Mouse (Mus musculus): ENCODE results near the gene Fam114a1.
A peak's percentile ranks its signal among the peaks of the same experiment; 100 is the strongest.

The Fam114a1 gene

DNA sequence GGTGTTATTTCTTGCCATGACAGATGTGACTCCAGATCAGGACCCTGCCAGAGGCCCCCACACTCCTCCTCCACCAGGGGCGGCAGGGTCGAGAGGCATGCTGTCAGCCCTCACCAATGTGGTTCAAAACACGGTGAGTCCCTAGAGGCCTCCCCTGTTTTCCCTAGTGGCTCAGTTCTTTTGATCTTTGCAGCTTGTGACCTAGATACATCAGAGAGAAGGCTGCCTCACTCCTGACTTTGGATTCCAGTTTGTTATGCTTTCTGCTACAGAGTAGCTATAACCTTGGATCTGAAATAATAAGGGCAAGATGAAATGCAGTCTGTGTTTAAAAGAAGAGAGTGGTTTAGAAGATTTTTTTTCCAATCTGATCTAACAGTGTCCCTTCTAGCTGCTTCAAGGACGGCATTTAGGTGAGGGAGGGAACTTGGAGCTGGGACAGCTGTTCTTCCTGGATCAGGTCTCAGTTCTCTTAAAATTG lies 36.2 kb downstream of the Fam114a1 start:
- peak; percentile 81 for DNase-seq

DNA sequence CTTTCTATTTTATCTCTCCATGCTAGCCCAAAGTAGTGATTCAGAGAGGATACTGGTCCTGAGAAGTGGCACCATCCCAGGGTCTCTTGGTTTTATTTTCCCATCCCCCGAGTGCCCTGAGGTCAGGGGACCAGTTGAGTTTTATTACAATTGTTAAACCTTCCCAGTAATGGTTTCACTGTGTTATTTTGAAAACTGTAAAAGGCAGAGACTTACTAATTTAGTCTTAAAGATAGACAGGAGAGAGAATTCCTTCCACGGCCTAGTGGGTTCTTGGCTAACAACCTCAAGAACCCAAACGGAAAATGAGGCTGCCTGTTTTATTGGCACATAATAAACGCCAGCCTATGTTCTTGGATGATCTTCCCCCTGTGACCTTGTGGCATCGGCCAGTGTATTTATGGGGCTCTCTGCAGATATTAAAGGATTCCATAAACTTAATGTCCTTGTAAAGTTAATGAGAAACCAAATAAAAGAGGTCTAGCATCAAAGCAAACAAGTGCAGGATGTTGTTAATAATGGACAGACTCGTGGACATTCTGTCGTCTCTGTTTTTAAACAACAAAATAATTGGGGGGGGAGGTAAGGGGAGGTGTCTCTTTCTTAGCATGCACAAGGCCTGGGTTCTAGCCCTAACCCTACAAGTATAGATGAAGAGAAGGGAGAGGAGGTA lies 42.2 kb downstream of the Fam114a1 start:
- DNase-seq: no peak

GRCm38 (mm10) chr5:65015508-65015907 lies 45.6 kb downstream of the Fam114a1 start:
- DNase-seq: no peak

- no peak for DNase-seq
These were observed 49.2 kb downstream of the Fam114a1 start for GRCm38 (mm10) chr5:65019109-65019508.

GRCm38 (mm10) chr5:65019823-65020222 lies 50.0 kb downstream of the Fam114a1 start:
- no peak for DNase-seq

- DNase-seq: no peak
These were observed 52.1 kb downstream of the Fam114a1 start for GRCm38 (mm10) chr5:65022006-65022405.

- no peak for DNase-seq
These were observed 54.8 kb downstream of the Fam114a1 start for GRCm38 (mm10) chr5:65024641-65025040.

DNA sequence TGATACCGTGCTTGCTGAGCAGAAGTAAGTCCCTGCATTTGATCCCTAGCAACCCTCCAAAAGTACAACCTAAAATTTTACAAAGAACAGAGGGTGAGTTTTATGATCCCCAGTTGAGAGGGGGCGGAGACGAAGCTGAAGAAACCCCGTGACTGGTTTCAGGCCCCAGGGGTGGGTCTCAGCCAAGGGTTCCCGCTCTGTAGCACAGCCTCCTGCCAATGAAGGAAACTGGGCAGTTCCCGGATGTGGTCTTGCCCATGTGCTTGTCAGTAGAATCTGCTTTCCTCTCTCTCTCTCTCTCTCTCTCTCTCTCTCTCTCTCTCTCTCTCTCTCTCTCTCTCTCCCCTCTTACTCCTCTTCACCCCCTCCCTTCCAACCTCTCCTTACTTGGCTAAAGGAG lies 56.0 kb downstream of the Fam114a1 start:
- peak; percentile 67 for DNase-seq

- DNase-seq: no peak
These were observed 56.9 kb downstream of the Fam114a1 start for GRCm38 (mm10) chr5:65026776-65027175.

DNA sequence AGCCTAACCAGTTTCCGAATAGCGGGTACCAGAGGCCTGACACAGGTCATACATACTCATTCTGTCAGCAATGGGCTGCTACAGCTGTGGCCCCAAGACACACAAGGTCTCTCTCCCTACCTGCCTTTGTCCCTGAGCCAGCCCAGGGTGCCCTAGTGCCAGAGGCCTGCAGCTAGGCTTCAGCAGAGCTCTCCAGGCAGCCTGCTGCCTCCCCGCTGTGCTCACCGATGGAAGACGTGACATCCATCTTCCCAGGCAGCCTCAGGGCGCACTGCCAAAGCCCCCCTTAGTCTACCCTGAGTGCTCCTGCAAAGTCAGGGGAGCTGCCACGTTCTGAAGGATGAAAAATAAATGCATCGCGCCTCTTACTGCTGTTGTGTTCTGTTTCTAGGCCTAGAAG lies 58.1 kb downstream of the Fam114a1 start:
- DNase-seq: no peak

GRCm38 (mm10) chr5:65036597-65036996 lies 66.7 kb downstream of the Fam114a1 start:
- DNase-seq: no peak

DNA sequence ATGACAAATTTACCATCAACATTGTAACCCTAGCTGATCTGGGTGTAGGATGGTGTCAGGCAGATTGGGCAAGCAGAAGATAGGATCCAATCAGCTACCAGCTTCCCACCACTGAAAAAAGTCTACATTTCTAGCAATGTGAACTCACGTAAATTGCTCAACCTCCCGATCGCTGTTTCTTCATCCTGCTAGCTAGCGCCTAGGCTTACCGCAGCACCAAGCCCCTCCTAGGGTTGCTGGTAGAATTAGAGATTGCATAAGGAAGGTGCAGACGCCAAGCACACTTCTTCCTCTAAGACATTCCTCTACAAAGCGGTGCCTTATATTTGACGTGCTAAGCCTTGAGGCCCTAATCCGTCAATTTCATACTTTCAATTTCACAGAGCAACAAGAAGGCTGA lies 68.4 kb downstream of the Fam114a1 start:
- no peak for DNase-seq

DNA sequence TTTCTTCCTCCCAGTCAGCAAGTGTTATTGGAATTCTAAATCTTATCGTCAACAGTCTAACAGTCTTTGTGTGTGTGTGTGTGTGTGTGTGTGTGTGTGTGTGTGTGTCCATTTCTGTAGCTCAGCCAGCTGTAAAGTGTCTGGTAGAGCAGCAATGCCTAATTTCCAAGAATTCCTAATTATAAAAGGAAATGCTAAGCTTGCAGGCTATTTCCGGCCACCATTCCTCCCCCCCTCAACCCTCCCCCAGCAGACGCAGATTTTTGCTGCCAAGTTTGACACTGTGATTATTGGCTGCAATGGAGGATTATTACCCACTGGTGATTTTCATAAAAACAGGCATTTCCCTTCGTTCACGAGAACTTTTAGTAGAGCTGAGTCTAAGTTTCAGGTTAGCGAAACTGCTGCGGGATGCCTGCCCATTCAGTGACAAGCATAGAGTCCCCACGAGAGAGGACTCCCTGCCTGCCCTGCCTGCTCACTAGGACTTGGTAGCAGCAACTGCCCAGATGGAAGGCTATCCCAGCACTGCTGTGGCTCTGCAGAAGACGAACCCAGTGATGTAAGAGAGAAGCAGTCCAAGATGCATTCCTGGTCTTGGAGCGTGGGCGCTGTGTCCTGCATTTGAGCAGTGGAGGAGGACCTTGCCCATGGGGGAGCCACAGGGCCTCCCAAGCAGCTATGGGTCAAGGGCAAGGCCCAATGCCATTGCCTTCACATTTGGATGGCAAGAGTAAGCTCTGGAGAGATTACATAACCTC lies 69.1 kb downstream of the Fam114a1 start:
- DNase-seq: no peak

DNA sequence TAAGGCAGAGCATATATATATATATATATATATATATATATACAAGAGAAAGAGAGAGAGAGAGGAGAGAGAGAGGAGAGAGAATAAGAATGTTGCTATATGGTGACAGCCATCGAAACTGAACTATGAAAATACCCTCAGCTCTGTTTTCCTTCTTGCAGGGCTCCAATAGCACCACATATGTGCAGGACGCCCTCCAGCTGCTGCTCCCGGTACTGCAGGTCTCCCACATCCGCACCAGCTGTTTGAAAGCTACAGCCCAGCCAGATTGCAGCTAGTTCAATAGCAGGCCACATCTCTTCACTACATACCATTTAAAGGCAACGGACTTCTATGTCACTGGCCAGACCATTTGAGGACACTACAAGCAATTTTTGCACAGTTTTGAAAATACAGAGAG lies 70.6 kb downstream of the Fam114a1 start:
- peak; percentile 75 for DNase-seq

- no peak for DNase-seq
These were observed 73.6 kb downstream of the Fam114a1 start for GRCm38 (mm10) chr5:65043407-65043895.

DNA sequence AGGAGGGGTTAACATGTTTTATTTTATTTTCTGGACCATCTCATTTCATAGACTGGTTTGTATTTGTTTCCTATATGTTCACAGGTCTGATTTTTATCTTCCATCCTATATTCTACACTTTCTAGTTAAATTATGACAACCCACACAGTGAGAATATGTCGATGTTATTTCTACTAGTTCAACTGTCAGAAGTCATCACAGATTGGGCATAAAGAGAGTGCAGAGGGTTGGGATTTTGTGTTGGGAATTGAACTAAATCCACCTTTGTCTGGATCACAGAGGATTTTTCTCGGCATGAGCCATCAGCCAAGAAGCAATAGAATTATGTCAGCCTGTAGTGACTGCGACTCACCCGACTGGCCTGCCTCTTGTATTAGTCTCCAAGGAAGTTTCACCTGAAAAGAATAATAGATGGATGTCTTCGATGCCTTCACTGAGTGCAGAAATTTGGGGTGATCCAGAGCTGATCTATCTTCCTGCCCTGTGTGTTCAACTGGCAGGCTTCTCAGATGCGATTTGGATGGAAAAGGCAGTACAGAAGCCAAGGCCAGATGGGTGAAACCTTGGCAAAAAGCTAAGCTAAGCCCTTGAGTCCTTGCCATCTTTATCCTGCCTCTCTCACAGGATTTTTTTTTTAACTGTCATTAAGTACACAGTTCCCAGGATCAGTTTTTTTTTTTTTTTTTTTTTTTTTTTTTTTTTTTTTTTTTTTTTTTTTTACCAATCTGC lies 75.9 kb downstream of the Fam114a1 start:
- DNase-seq: no peak

GRCm38 (mm10) chr5:65046442-65047284 lies 76.8 kb downstream of the Fam114a1 start:
- peak; percentile 33 for DNase-seq

DNA sequence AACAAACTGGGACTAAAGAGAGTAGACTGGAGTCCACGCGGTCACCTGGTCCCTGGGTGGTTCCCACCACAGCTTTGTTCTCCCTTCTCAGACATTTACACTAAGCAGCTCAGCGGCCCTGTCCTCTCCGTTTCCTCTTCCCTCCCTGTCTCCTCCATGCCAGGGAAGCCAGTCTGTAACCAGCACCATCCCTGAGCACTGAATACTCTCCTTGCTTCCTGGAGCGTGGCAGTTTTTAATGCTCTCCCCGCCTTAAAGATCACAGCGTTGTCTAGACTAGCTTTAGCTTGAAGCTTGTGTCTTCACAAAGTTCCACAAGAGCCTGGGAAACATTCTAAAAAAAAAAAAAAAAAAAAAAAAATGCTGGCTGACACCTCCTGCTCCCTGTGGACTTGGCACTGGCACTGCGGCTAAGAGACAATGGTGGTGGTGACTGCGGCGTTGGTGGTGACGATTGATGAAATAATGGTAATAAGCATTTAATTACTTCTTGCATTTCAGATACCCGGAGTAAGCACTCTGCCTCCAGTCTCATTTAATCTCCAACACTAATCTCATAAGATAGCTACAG lies 77.5 kb downstream of the Fam114a1 start:
- no peak for DNase-seq

GRCm38 (mm10) chr5:65049880-65050279 lies 80.0 kb downstream of the Fam114a1 start:
- DNase-seq: no peak

GRCm38 (mm10) chr5:65051513-65051912 lies 81.6 kb downstream of the Fam114a1 start:
- no peak for DNase-seq

DNA sequence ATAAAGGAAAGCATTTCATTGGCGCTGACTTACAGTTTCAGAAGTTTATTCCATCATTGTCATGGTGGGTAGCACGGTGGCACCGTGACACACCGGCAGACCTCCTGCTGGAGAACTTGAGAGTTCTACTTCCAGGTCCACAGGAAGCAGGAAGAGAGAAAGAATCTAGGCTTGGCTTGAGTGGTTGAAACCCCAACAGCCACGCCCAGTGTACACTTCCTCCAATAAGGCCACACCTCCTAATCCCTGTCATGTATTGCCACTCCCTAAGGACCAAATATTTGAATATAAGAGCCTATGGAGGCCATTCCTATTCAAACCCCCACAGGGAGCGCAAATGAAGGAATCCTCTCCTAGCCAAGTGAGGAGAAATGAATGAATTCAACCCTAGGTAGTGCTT lies 87.7 kb downstream of the Fam114a1 start:
- no peak for DNase-seq

DNA sequence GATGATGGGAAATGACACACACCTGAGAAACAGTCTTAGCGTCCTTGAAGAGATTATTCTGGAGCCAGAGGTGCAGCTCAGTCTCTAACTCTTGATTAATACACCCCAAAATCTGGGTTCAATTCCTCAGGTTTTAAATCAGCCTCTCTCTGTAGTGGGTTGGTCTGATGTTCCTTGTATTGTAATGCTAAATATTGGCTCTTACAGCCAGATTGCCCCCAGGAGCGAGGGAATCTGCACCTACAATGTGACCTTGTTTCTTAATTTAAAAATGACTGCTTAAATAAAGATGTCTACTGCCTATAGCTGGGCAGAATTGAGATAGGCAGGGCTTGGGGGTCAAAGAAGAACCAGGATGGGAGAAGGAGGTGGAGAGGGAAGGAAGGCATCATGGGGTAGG lies 89.9 kb downstream of the Fam114a1 start:
- DNase-seq: no peak

Measured in thymus, postnatal 4 days (tissue).